Mouse (Mus musculus) brain, embryonic 14.5 days (tissue): ENCODE results near the gene Rbbp6.

Experiments used
- CTCF ChIP-seq: fragments of 200-500 bp; IDR thresholded peaks from 2 replicates; pipeline ENCODE4 v1.5.1; 2012; ENCODE audit warnings: inconsistent platforms, mild to moderate bottlenecking, moderate library complexity, borderline replicate concordance; ENCODE audit not compliant: insufficient read depth, insufficient read length; ENCODE audit errors: extremely low read depth
- POLR2A ChIP-seq: fragments of 200-500 bp; IDR thresholded peaks from 2 replicates; pipeline ENCODE4 v1.6.1; 2012; ENCODE audit warnings: mild to moderate bottlenecking, inconsistent platforms, borderline replicate concordance; ENCODE audit not compliant: poor library complexity, insufficient read depth, insufficient read length, severe bottlenecking; ENCODE audit errors: extremely low read depth

GRCm38 (mm10) chr7:122965386-122965785 lies at the start of gene Rbbp6:
- TF ChIP-seq POLR2A (no peak), CTCF (no peak)
